Mouse (Mus musculus) stomach, postnatal 0 days (tissue): Measurements from ENCODE around the gene Tcte2. TPM values are rescaled to one million over a fixed set of nuclear protein-coding genes. Genes with fewer than 3 reads are reported as not detected.
"Not testable (repeated sequence)": the region's sequence is repeated elsewhere in the genome, so short reads cannot be mapped to it uniquely, and the experiment has no call there.

Source experiments
- ATAC-seq: fragments of 200-750 bp; cut with Nextera tagmentation; 2 replicates; pipeline ENCODE4 v1.8.0; 2017; ENCODE audit not compliant: low FRiP score, low TSS enrichment
- DNase-seq: peaks from one replicate; pipeline ENCODE4 v3.0.0-alpha.2; 2016; ENCODE audit warnings: low spot score
- H3K27ac ChIP-seq: fragments of 300-500 bp; sonication (generic); replicated peaks from 2 replicates; pipeline ENCODE4 v1.5.1; 2014; ENCODE audit warnings: mild to moderate bottlenecking, control low read depth
- H3K27me3 ChIP-seq: fragments of 300-500 bp; sonication (generic); 2 replicates; pipeline ENCODE4 v1.6.1; 2014; ENCODE audit warnings: low read length; ENCODE audit not compliant: control insufficient read depth, insufficient read depth
- H3K36me3 ChIP-seq: fragments of 300-500 bp; sonication (generic); 2 replicates; pipeline ENCODE4 v1.6.1; 2014; ENCODE audit warnings: low read length, mixed read lengths; ENCODE audit not compliant: control insufficient read depth, insufficient read depth
- H3K4me1 ChIP-seq: fragments of 300-500 bp; sonication (generic); replicated peaks from 2 replicates; pipeline ENCODE4 v1.6.1; 2014; ENCODE audit warnings: antibody characterized with exemption; ENCODE audit not compliant: control insufficient read depth, insufficient read depth
- H3K4me2 ChIP-seq: fragments of 300-500 bp; sonication (generic); replicated peaks from 2 replicates; pipeline ENCODE4 v1.6.1; 2014; ENCODE audit warnings: low read depth, mild to moderate bottlenecking, control low read depth, moderate library complexity
- H3K4me3 ChIP-seq: fragments of 300-500 bp; sonication (generic); 2 replicates; pipeline ENCODE4 v1.5.1; 2014; ENCODE audit warnings: low read depth, low read length, control low read depth
- H3K9ac ChIP-seq: fragments of 300-500 bp; sonication (generic); 2 replicates; pipeline ENCODE4 v1.6.1; 2014; ENCODE audit warnings: mild to moderate bottlenecking, low read length, control low read depth, mixed read lengths
- H3K9me3 ChIP-seq: fragments of 300-500 bp; sonication (generic); 2 replicates; pipeline ENCODE4 v1.6.1; 2016; ENCODE audit warnings: low read length; ENCODE audit not compliant: control insufficient read depth
- CTCF ChIP-seq: IDR thresholded peaks from 2 replicates; pipeline ENCODE4 v1.5.1; 2016; ENCODE audit warnings: antibody characterized with exemption, low read depth, mild to moderate bottlenecking, moderate library complexity
- EP300 ChIP-seq: optimal IDR thresholded peaks from 2 replicates; pipeline ENCODE3; 2016; ENCODE audit warnings: antibody characterized with exemption
- WGBS: fragments of 180-500 bp; shearing (Covaris S2); extraction: QIAGEN DNeasy Blood & Tissue Kit; methylation state at CpG from one replicate; pipeline ENCODE4 v1.1.7; 2014; 5-methylcytosine and 5-hydroxymethylcytosine counted together
- polyA plus RNA-seq: library from polyadenylated mRNA; unstranded; fragments of >200 nt; fragmentation: Nextera tagmentation; extraction: Ambion mirVana; gene quantifications from 2 replicates; pipeline ENCODE4 v1.2.1, GENCODE M21; 2015

Tcte2 gene
- polyA plus RNA-seq = 3.3 and 3.6 TPM in 2 replicates

DNA sequence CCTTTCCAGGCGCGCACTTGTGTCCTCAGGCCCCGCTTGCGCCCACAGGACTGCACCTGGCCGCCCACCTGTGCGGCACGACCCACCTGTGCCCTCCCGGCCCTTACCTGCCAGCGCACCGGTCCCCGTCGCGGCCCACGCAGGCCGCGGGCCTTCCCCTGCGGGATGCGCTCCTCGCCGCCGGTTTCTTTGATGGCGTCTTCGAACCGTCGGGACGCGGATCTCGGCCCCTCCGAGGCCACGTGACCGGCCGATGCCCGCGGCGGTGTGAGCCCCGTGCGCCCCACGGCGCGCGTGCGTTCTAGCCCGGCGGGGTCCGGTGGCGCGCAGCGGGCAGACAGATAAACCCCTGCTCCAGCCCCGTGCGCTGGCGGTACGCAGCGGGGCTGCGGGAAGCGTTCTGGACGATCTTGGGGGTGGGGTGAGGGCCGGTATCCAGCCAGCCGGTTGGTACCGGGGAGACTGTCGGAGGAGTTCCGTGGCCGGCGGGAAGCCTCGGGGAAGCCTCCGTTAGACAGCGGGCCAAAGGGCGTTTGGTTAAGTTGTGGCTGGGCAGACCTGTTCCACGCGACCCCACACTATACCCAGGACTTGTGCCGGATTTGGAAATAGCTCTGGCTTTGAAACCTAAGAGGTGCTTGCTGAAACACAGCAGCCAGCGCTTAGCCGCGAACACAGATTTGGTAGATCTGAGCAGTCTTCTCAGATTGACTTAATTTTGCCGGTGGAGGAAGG is at the start of gene Tcte2:
Tcte2 (minus strand) TSS at position 647 of the 735 bp plus-strand sequence.
- Histone ChIP-seq H3K27me3 (no peaks in the 10 kb centered on the region), H3K9me3 (no peaks in the 10 kb centered on the region), H3K4me1 (no peaks in the 10 kb centered on the region), H3K9ac (peak within 1 kb of the TSS; percentile 90), H3K36me3 (no peaks in the 10 kb centered on the region), H3K27ac (peak within 1 kb of the TSS; percentile 96), H3K4me3 (peak within 1 kb of the TSS; percentile 81), H3K4me2 (peak within 1 kb of the TSS; percentile 97)
- peak; percentile 63 for DNase-seq
- WGBS = 1% methylated on average over 72 of the region's 74 CpGs
- TF ChIP-seq CTCF (no peak), EP300 (no peak)
- ATAC-seq = peak; percentile 5; the same call in 1 of the 2 replicates

DNA sequence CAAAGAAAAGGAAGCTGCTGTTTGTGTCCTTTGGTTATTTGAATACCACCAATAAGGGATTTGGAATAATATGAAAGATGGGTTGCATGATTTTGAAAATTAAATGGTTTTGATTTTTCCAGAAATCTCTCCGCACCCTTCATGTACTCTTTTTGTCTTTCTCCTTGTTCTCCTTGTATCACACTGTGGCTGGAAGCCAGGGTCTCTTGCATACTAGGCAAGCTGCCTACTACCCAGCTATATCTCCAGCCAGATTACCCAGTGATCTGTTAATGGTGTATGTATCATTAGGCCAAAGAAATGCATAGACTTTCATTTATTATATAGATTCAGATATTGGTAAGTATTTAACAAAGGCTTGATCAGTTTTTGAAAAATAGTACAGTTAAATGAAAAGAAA is 44.4 kb upstream of the Tcte2 start:
- Histone ChIP-seq H3K36me3 (0 out of 2 replicates have a peak, but pooled peaks cover 3% of the 10 kb centered on the region), H3K4me2 (no peak overlapping the region), H3K9me3 (no peaks in the 10 kb centered on the region), H3K9ac (no peak overlapping the region), H3K4me3 (no peak overlapping the region), H3K27ac (no peak overlapping the region), H3K4me1 (no peaks in the 10 kb centered on the region), H3K27me3 (no peaks in the 10 kb centered on the region)
- TF ChIP-seq CTCF = no peak
- no peak for TF ChIP-seq EP300
- 97% methylated on average over 1 of the region's 1 CpGs for WGBS
- DNase-seq = no peak
- no peak for ATAC-seq

DNA sequence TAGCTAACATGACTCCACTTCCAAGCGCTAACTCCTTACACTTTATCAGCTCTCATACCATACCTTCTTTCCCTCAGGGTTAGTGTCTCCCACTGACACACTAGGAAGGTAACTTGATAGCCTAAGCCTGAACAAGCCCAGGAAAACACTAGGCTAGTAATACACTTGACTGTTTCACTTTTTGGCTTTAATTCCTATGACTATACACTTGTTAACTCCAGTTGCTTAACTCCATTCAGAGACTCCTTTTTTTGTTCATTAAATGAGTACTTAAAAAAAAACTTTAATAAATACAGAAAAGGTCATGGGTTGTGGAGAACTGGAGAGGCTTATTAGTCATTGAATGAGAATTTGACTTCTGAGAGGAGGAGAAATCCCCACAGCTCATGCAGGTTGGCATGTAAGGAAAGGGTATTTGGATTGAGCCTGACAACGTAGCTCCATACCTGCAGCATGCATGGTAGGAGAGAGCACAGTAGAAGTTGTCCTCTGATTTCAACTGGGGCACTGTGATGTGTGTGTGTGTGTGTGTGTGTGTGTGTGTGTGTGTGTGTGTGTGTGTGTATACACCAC is 41.3 kb upstream of the Tcte2 start:
- 62% methylated on average over 2 of the region's 2 CpGs for WGBS
- Histone ChIP-seq H3K27ac (no peak overlapping the region), H3K4me2 (no peak overlapping the region), H3K9ac (no peak overlapping the region), H3K9me3 (no peaks in the 10 kb centered on the region), H3K4me3 (no peak overlapping the region), H3K27me3 (no peaks in the 10 kb centered on the region), H3K4me1 (no peaks in the 10 kb centered on the region), H3K36me3 (0 out of 2 replicates have a peak, but pooled peaks cover 3% of the 10 kb centered on the region)
- DNase-seq (no peak), ATAC-seq (no peak)
- TF ChIP-seq CTCF (no peak), EP300 (no peak)

DNA sequence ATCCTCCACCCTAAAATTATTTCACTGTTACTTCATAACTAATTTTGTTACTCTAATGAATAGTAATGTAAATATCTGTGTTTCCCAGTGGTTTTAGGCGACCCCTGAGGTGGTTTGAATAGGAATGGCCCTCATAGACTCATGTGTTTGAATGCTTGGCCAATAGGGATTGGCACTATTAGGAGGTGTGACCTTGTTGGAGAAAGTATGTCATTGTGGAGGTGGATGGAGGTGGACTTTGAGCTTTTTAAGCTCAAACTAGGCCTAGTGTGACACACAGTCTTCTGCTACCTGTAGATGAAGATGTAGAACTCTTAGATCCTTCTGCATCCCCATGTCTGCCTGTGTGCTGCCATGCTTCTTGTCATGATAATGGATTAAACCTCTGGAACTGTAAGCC is 36.1 kb upstream of the Tcte2 start:
- TF ChIP-seq EP300 (no peak), CTCF (no peak)
- H3K9ac ChIP-seq = no peak overlapping the region
- no peaks in the 10 kb centered on the region for H3K4me1 ChIP-seq
- no peak for ATAC-seq
- 68% methylated on average over 1 of the region's 1 CpGs for WGBS
- H3K27me3 ChIP-seq = no peaks in the 10 kb centered on the region
- no peak overlapping the region for H3K27ac ChIP-seq
- no peaks in the 10 kb centered on the region for H3K36me3 ChIP-seq
- no peak overlapping the region for H3K4me3 ChIP-seq
- DNase-seq = no peak
- no peak overlapping the region for H3K4me2 ChIP-seq
- H3K9me3 ChIP-seq = no peaks in the 10 kb centered on the region

DNA sequence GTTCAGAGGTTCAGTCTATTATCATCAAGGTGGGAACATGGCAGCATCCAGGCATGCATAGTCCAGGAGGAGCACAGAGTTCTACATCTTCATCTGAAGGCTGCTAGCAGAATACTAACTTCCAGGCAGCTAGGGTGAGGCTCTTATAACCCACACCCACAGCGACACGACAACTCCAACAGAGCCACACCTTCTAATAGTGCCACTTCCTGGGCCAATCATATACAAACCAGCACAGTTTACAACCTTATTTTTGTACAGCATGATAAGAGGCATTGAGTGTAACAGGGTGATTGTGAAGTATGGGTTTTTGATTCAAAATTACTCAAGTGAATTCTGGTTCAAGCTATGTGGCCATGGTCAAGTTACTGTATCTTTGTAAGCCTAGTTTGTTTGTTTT is 28.4 kb upstream of the Tcte2 start:
- WGBS = 60% methylated on average over 2 of the region's 2 CpGs
- not testable (repeated sequence) for H3K27ac ChIP-seq, H3K27me3 ChIP-seq, DNase-seq, H3K4me3 ChIP-seq, H3K9me3 ChIP-seq, ATAC-seq, H3K4me2 ChIP-seq, H3K9ac ChIP-seq, H3K4me1 ChIP-seq, H3K36me3 ChIP-seq

DNA sequence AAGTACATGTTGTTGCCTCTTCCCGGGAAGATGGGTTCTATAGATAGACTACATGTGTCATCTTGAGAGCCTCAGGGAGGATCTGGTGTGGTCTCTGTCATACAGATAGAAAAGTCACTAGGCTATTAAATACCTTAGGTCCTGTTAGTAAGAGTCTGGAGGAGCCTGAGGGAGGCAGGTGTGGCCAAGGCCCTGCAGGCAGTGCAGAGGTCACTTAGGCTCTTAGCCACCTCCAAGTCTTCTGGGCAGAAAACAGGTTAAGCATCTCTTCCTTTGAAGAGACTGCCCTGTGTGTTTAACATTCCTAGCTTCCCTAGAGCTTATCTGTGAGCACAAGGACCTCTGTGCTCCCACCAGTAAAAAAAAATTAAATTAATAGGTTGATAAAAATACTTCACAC is 21.8 kb upstream of the Tcte2 start:
- H3K27ac ChIP-seq = no peak overlapping the region
- DNase-seq = no peak
- H3K9ac ChIP-seq = no peak overlapping the region
- H3K4me2 ChIP-seq = no peak overlapping the region
- H3K27me3 ChIP-seq = no peaks in the 10 kb centered on the region
- WGBS = 91% methylated on average over 1 of the region's 1 CpGs
- no peaks in the 10 kb centered on the region for H3K36me3 ChIP-seq
- TF ChIP-seq CTCF = no peak
- no peak for TF ChIP-seq EP300
- no peak overlapping the region for H3K4me3 ChIP-seq
- no peaks in the 10 kb centered on the region for H3K4me1 ChIP-seq
- H3K9me3 ChIP-seq = no peaks in the 10 kb centered on the region
- no peak for ATAC-seq
